Mouse (Mus musculus) CH12.LX (cell line): ENCODE results near the gene Armc3. TPM values are rescaled to one million over a fixed set of nuclear protein-coding genes. Genes with fewer than 3 reads are reported as not detected.
"Not testable (repeated sequence)": the region's sequence is repeated elsewhere in the genome, so short reads cannot be mapped to it uniquely, and the experiment has no call there.

ENCODE experiments used
- DNase-seq: peaks from one replicate; pipeline ENCODE4 v3.0.0-alpha.2; 2013; ENCODE audit errors: extremely low read depth
- H3K27ac ChIP-seq: 2 replicates; pipeline ENCODE4 v1.5.1; 2012; ENCODE audit warnings: low read depth, mild to moderate bottlenecking, control low read depth, moderate library complexity; ENCODE audit not compliant: insufficient read depth
- H3K27me3 ChIP-seq: replicated peaks from 2 replicates; pipeline ENCODE3; 2012; ENCODE audit warnings: inconsistent platforms
- H3K36me3 ChIP-seq, 2 experiments: replicated peaks in 1 of 2; 2 replicates each; pipeline versions ENCODE3 to v1.6.1; 2012; ENCODE audit warnings: inconsistent platforms in 1 of 2, low read length in 1 of 2, mild to moderate bottlenecking in 1 of 2, mixed read lengths in 1 of 2, moderate library complexity in 1 of 2; ENCODE audit not compliant: control insufficient read depth in 1 of 2, insufficient read depth in 1 of 2
- H3K4me1 ChIP-seq, 2 experiments: 2 replicates each; pipeline ENCODE4 v1.6.1; 2012; ENCODE audit warnings: inconsistent platforms in 1 of 2, moderate library complexity in 1 of 2; ENCODE audit not compliant: insufficient read depth in 2 of 2, control insufficient read depth in 1 of 2
- H3K4me2 ChIP-seq: 2 replicates; pipeline ENCODE4 v1.6.1; 2012; ENCODE audit warnings: low read depth, mild to moderate bottlenecking, control low read depth; ENCODE audit not compliant: poor library complexity, insufficient read depth, severe bottlenecking
- H3K4me3 ChIP-seq, 3 experiments: fragments of 150-350 bp in 1 of 3; sonication (generic) in 1 of 3; replicated peaks in 1 of 3; 2 replicates each; pipeline versions ENCODE3 to v1.5.1; 2011 to 2012; ENCODE audit warnings: low read depth in 2 of 3, low read length in 2 of 3, mild to moderate bottlenecking in 2 of 3, moderate library complexity in 2 of 3, control low read depth in 1 of 3, improper control_type of control experiment in 1 of 3, inconsistent platforms in 1 of 3, mixed read lengths in 1 of 3; ENCODE audit not compliant: poor library complexity in 1 of 3
- H3K79me2 ChIP-seq: replicated peaks from 2 replicates; pipeline ENCODE4 v1.6.1; 2012; ENCODE audit warnings: mild to moderate bottlenecking, moderate library complexity; ENCODE audit not compliant: control insufficient read depth, poor library complexity, insufficient read depth, severe bottlenecking; ENCODE audit errors: extremely low read depth
- H3K9ac ChIP-seq: 2 replicates; pipeline ENCODE4 v1.6.1; 2012; ENCODE audit warnings: low read depth, mild to moderate bottlenecking, control low read depth, moderate library complexity; ENCODE audit not compliant: insufficient read depth
- H3K9me3 ChIP-seq: replicated peaks from 2 replicates; pipeline ENCODE3; 2012; ENCODE audit warnings: low read length, inconsistent platforms, mixed read lengths
- BHLHE40 ChIP-seq: IDR thresholded peaks from 2 replicates; pipeline ENCODE4 v1.6.1; 2011; ENCODE audit warnings: mild to moderate bottlenecking, low read depth, low read length, improper control_type of control experiment
- CTCF ChIP-seq, 2 experiments: IDR thresholded peaks in 1 of 2; conservative IDR thresholded peaks in 1 of 2; 2 replicates each; pipeline ENCODE4 v1.5.1; 2011 to 2012; ENCODE audit warnings: low read depth in 2 of 2, low read length in 2 of 2, improper control_type of control experiment in 1 of 2, inconsistent platforms in 1 of 2, mild to moderate bottlenecking in 1 of 2, moderate library complexity in 1 of 2
- E2F4 ChIP-seq: IDR thresholded peaks from 2 replicates; pipeline ENCODE4 v1.6.1; 2011; ENCODE audit warnings: low read depth, low read length, improper control_type of control experiment; ENCODE audit not compliant: insufficient replicate concordance
- ELF1 ChIP-seq: IDR thresholded peaks from 2 replicates; pipeline ENCODE4 v1.6.1; 2014; ENCODE audit warnings: low read depth, mild to moderate bottlenecking, inconsistent platforms, low read length, improper control_type of control experiment
- JUN ChIP-seq: IDR thresholded peaks from 2 replicates; pipeline ENCODE4 v1.6.1; 2011; ENCODE audit warnings: low read depth, mild to moderate bottlenecking, low read length, improper control_type of control experiment, moderate library complexity; ENCODE audit not compliant: insufficient read depth
- JUND ChIP-seq: conservative IDR thresholded peaks from 2 replicates; pipeline ENCODE4 v1.6.1; 2011; ENCODE audit warnings: low read depth, low read length, improper control_type of control experiment
- MAZ ChIP-seq: IDR thresholded peaks from 2 replicates; pipeline ENCODE4 v1.6.1; 2012; ENCODE audit warnings: low read depth, mild to moderate bottlenecking, inconsistent platforms, low read length, improper control_type of control experiment, moderate library complexity
- SMC3 ChIP-seq: IDR thresholded peaks from 2 replicates; pipeline ENCODE4 v1.6.1; 2011; ENCODE audit warnings: low read depth, low read length, improper control_type of control experiment
- TBP ChIP-seq: conservative IDR thresholded peaks from 2 replicates; pipeline ENCODE4 v1.6.1; 2011; ENCODE audit warnings: low read depth, low read length, improper control_type of control experiment
- TCF12 ChIP-seq: IDR thresholded peaks from 2 replicates; pipeline ENCODE4 v1.6.1; 2014; ENCODE audit warnings: low read depth, mild to moderate bottlenecking, inconsistent platforms, low read length, improper control_type of control experiment
- UBTF ChIP-seq: IDR thresholded peaks from 2 replicates; pipeline ENCODE4 v1.6.1; 2012; ENCODE audit warnings: low read depth, mild to moderate bottlenecking, inconsistent platforms, low read length, improper control_type of control experiment, moderate library complexity
- USF1 ChIP-seq: IDR thresholded peaks from 2 replicates; pipeline ENCODE4 v1.6.1; 2014; ENCODE audit warnings: low read depth, mild to moderate bottlenecking, inconsistent platforms, low read length, improper control_type of control experiment
- ZMIZ1 ChIP-seq: IDR thresholded peaks from 2 replicates; pipeline ENCODE4 v1.6.1; 2012; ENCODE audit warnings: low read depth, mild to moderate bottlenecking, inconsistent platforms, low read length, improper control_type of control experiment
- dilution Hi-C: fragments of 300-500 bp; cut with MboI; formaldehyde crosslinking; loops from 2 replicates; pipeline ENCODE4 v1.14.3; 2020; ENCODE audit warnings: low sequenced_read_pairs; ENCODE audit not compliant: extremely low pct_unique_long_range_greater_than_20kb, extremely low pct_ligation_motif_present
- in situ Hi-C: fragments of 300-500 bp; cut with MboI; formaldehyde crosslinking; loops from 3 replicates; pipeline ENCODE4 v1.14.3; 2019; ENCODE audit warnings: low sequenced_read_pairs, low pct_ligation_motif_present, low pct_unique_long_range_greater_than_20kb, mixed read lengths
- polyA plus RNA-seq: library from polyadenylated mRNA; unstranded; fragments of >175 nt; gene quantifications from 2 replicates; pipeline ENCODE4 v1.2.1, GENCODE M21; 2012; ENCODE audit warnings: low read depth; ENCODE audit not compliant: insufficient read length
- total RNA-seq, 2 experiments: library from RNA; depleted of rRNA; stranded (reverse); fragments of 300-350 nt in 1 of 2; fragments of >200 nt in 1 of 2; gene quantifications; 2 replicates each; pipeline ENCODE4 v1.2.3; 2012 to 2014

Armc3 gene
- total and polyA plus RNA-seq, 3 experiments = 0.08 to 0.36 (median 0.21) TPM

DNA sequence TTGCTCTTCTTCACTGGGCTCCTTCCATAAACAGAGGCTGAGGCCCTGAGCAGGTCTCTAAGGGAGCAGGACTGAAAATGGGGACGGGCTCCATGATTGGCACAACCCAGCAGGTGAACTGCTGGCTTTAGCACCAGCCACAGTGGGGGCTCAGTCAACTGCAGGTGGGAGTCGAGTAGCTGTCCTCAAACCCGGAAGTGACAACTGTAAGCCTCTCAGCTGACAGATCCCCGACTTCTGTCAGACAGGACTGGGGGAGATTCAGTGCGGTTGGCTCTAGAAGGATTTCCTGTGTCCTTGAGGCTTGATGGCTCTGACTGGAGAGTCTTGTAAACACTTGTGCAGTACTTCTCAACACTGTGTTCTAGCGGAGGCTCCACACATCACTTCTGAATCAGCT is 102.1 kb downstream of the Armc3 start:
- TF ChIP-seq ELF1 (peak; percentile 79), MAZ (no peak)
- Histone ChIP-seq H3K9me3 (no peaks in the 10 kb centered on the region), H3K27ac (no peak overlapping the region), H3K4me3 (peak overlapping the region in 2 of 3 experiments; percentile 13 to 31), H3K27me3 (no peaks in the 10 kb centered on the region), H3K36me3 (peaks cover 0 to 4% of the 10 kb centered on the region in 2 experiments), H3K4me1 (peaks cover 10 to 20% of the 10 kb centered on the region in 2 experiments), H3K9ac (no peak overlapping the region), H3K79me2 (no peaks in the 10 kb centered on the region), H3K4me2 (peak overlapping the region; percentile 91)
- in situ Hi-C loops = no loop called here
- DNase-seq = no peak
- dilution Hi-C loops = no loop called here

DNA sequence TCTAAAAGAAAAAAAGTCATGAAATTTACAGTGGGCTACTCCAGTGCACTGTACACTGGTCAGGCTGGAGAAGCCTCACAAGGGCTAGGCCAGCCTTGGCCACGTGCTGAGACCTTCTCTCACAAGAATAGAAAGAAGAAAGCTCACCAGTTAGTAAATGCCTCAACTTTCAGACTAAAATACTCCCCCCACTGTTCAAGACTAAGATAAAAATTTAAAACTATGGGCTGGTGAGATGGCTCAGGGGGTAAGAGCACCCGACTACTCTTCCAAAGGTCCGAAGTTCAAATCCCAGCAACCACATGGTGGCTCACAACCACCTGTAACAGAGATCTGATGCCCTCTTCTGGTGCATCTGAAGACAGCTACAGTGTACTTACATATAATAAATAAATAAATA is 104.0 kb downstream of the Armc3 start:
- peaks cover 10 to 20% of the 10 kb centered on the region in 2 experiments for H3K4me1 ChIP-seq
- H3K27me3 ChIP-seq, in situ Hi-C loops, H3K79me2 ChIP-seq, dilution Hi-C loops, H3K9me3 ChIP-seq, H3K36me3 ChIP-seq, H3K9ac ChIP-seq, H3K4me2 ChIP-seq, H3K27ac ChIP-seq, DNase-seq, H3K4me3 ChIP-seq: not testable (repeated sequence)

DNA sequence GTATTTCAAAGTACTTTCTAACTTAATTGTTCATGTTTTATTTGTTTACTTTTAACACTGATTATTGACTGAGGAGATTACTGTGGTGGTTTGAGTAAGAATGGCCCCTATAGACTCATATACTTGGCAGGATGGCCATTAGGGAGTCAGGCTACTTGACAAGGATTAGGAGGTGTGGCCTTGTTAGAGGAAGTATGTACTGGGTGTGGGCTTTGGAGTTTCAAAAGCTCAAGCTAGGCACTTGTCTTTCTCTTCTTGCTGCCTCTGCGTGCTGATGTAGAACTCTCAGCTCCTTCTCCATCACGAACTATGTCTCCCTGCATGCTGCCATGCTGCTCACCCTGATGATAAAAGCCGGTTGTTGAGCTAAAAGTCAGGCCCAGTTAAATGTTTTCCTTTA is 111.4 kb downstream of the Armc3 start:
- no peaks in the 10 kb centered on the region for H3K79me2 ChIP-seq
- H3K27ac ChIP-seq = no peak overlapping the region
- H3K27me3 ChIP-seq = no peaks in the 10 kb centered on the region
- in situ Hi-C loops (no loop called here), dilution Hi-C loops (no loop called here)
- no peaks in the 10 kb centered on the region for H3K36me3 ChIP-seq
- H3K9ac ChIP-seq = no peak overlapping the region
- no peak for DNase-seq
- H3K4me3 ChIP-seq = no peak overlapping the region
- H3K4me2 ChIP-seq = no peak overlapping the region
- peaks cover under 1% of the 10 kb centered on the region for H3K9me3 ChIP-seq
- TF ChIP-seq CTCF (conservative IDR thresholded peaks at IDR 0.05 in 1 of 2, IDR thresholded peaks at IDR 0.05 in 1 of 2; ENCODE audit: low read depth in 2 of 2, low read length in 2 of 2) (no peak), E2F4 (no peak), JUND (no peak), BHLHE40 (no peak), UBTF (no peak), MAZ (no peak), SMC3 (no peak), TCF12 (no peak), USF1 (no peak), JUN (no peak), TBP (no peak), ZMIZ1 (no peak)
- H3K4me1 ChIP-seq = peaks cover 0 to 4% of the 10 kb centered on the region in 2 experiments; a peak in 2 of 4 replicates
